Mouse (Mus musculus): ENCODE measurements around the gene Ugt1a8. TPM values are rescaled to one million over a fixed set of nuclear protein-coding genes. Genes with fewer than 3 reads are reported as not detected.
"Not testable (repeated sequence)": the region's sequence is repeated elsewhere in the genome, so short reads cannot be mapped to it uniquely, and the experiment has no call there.

Ugt1a8 gene
- polyA plus RNA-seq (2015; fragmentation: Nextera tagmentation; extraction: Ambion mirVana) = 0.13 TPM in 1 of 2 replicates, not detected in the other

GRCm38 (mm10) chr1:88087513-88087912 lies at the start of gene Ugt1a8:
Gene Ugt1a8 (plus strand): TSS chr1:88087813.
- H3K9me3 ChIP-seq (ENCODE audit: low read length) = no peaks in the 10 kb centered on the region
- no peaks in the 10 kb centered on the region for H3K4me1 ChIP-seq (ENCODE audit: insufficient read depth, low read length)
- H3K9ac ChIP-seq (replicated peaks; ENCODE audit: low read length) = no peak within 1 kb of the TSS
- H3K27me3 ChIP-seq (ENCODE audit: insufficient read depth, low read length) = no peaks in the 10 kb centered on the region
- 80% methylated on average over 3 of the region's 3 CpGs for WGBS
- no peak within 1 kb of the TSS for H3K27ac ChIP-seq (ENCODE audit: low read length)
- no peaks in the 10 kb centered on the region for H3K36me3 ChIP-seq (ENCODE audit: insufficient read depth, low read length)
- H3K4me3 ChIP-seq (ENCODE audit: low read length) = no peak within 1 kb of the TSS
- no peak for ATAC-seq (ENCODE audit: low FRiP score, low TSS enrichment)
- H3K4me2 ChIP-seq (replicated peaks; ENCODE audit: low read depth, low read length) = no peak within 1 kb of the TSS

GRCm38 (mm10) chr1:88043044-88043443 lies 44.6 kb upstream of the Ugt1a8 start:
- 44% methylated on average over 1 of the region's 2 CpGs for WGBS
- H3K36me3 ChIP-seq (ENCODE audit: insufficient read depth, low read length); H3K27ac ChIP-seq (ENCODE audit: low read length); H3K9me3 ChIP-seq (ENCODE audit: low read length); H3K4me2 ChIP-seq (replicated peaks; ENCODE audit: low read depth, low read length); H3K4me3 ChIP-seq (ENCODE audit: low read length); H3K27me3 ChIP-seq (ENCODE audit: insufficient read depth, low read length); H3K9ac ChIP-seq (replicated peaks; ENCODE audit: low read length); H3K4me1 ChIP-seq (ENCODE audit: insufficient read depth, low read length): not testable (repeated sequence)
- ATAC-seq (ENCODE audit: low FRiP score, low TSS enrichment) = peak; percentile 58; the same call in 1 of the 2 replicates

- ATAC-seq (ENCODE audit: low FRiP score, low TSS enrichment); H3K9ac ChIP-seq (replicated peaks; ENCODE audit: low read length); H3K27me3 ChIP-seq (ENCODE audit: insufficient read depth, low read length); H3K9me3 ChIP-seq (ENCODE audit: low read length); H3K4me3 ChIP-seq (ENCODE audit: low read length); H3K27ac ChIP-seq (ENCODE audit: low read length); H3K4me2 ChIP-seq (replicated peaks; ENCODE audit: low read depth, low read length); H3K4me1 ChIP-seq (ENCODE audit: insufficient read depth, low read length); H3K36me3 ChIP-seq (ENCODE audit: insufficient read depth, low read length): not testable (repeated sequence)
- WGBS = 51% methylated on average over 3 of the region's 5 CpGs
Measured at GRCm38 (mm10) chr1:88044832-88045437, 42.7 kb upstream of the Ugt1a8 start.

GRCm38 (mm10) chr1:88047408-88047807 lies 40.2 kb upstream of the Ugt1a8 start:
- not testable (repeated sequence) for H3K27ac ChIP-seq (ENCODE audit: low read length); H3K9me3 ChIP-seq (ENCODE audit: low read length); H3K9ac ChIP-seq (replicated peaks; ENCODE audit: low read length); ATAC-seq (ENCODE audit: low FRiP score, low TSS enrichment); H3K27me3 ChIP-seq (ENCODE audit: insufficient read depth, low read length); H3K36me3 ChIP-seq (ENCODE audit: insufficient read depth, low read length); H3K4me2 ChIP-seq (replicated peaks; ENCODE audit: low read depth, low read length); H3K4me1 ChIP-seq (ENCODE audit: insufficient read depth, low read length); H3K4me3 ChIP-seq (ENCODE audit: low read length)
- 84% methylated on average over 2 of the region's 2 CpGs for WGBS

- no peaks in the 10 kb centered on the region for H3K36me3 ChIP-seq (ENCODE audit: insufficient read depth, low read length)
- H3K9ac ChIP-seq (replicated peaks; ENCODE audit: low read length) = no peak within 1 kb of the TSS
- H3K4me2 ChIP-seq (replicated peaks; ENCODE audit: low read depth, low read length) = no peak within 1 kb of the TSS
- no peaks in the 10 kb centered on the region for H3K9me3 ChIP-seq (ENCODE audit: low read length)
- WGBS = 77% methylated on average over 1 of the region's 1 CpGs
- peak within 1 kb of the TSS; percentile 65; the same call in 1 of the 2 replicates for H3K27ac ChIP-seq (ENCODE audit: low read length)
- no peak for ATAC-seq (ENCODE audit: low FRiP score, low TSS enrichment)
- no peak within 1 kb of the TSS for H3K4me3 ChIP-seq (ENCODE audit: low read length)
- no peaks in the 10 kb centered on the region for H3K4me1 ChIP-seq (ENCODE audit: insufficient read depth, low read length)
- no peaks in the 10 kb centered on the region for H3K27me3 ChIP-seq (ENCODE audit: insufficient read depth, low read length)
Measured at GRCm38 (mm10) chr1:88055088-88055487, 32.5 kb upstream of the Ugt1a8 start, which contains the start of gene Ugt1a10. Gene Ugt1a10 (plus strand): TSS chr1:88055388.

- not testable (repeated sequence) for H3K27me3 ChIP-seq (ENCODE audit: insufficient read depth, low read length); H3K4me1 ChIP-seq (ENCODE audit: insufficient read depth, low read length); H3K9me3 ChIP-seq (ENCODE audit: low read length); H3K4me2 ChIP-seq (replicated peaks; ENCODE audit: low read depth, low read length); H3K36me3 ChIP-seq (ENCODE audit: insufficient read depth, low read length); H3K27ac ChIP-seq (ENCODE audit: low read length); H3K4me3 ChIP-seq (ENCODE audit: low read length); H3K9ac ChIP-seq (replicated peaks; ENCODE audit: low read length)
- 47% methylated on average over 1 of the region's 2 CpGs for WGBS
- ATAC-seq (ENCODE audit: low FRiP score, low TSS enrichment) = peak; percentile 49
Measured at GRCm38 (mm10) chr1:88066472-88067102, 21.0 kb upstream of the Ugt1a8 start.

- WGBS = 53% methylated on average over 2 of the region's 2 CpGs
- ATAC-seq (ENCODE audit: low FRiP score, low TSS enrichment) = no peak
- no peaks in the 10 kb centered on the region for H3K4me1 ChIP-seq (ENCODE audit: insufficient read depth, low read length)
- H3K36me3 ChIP-seq (ENCODE audit: insufficient read depth, low read length) = no peaks in the 10 kb centered on the region
- H3K9me3 ChIP-seq (ENCODE audit: low read length) = no peaks in the 10 kb centered on the region
- H3K4me2 ChIP-seq (replicated peaks; ENCODE audit: low read depth, low read length) = no peak within 1 kb of the TSS
- H3K27ac ChIP-seq (ENCODE audit: low read length) = no peak within 1 kb of the TSS
- H3K27me3 ChIP-seq (ENCODE audit: insufficient read depth, low read length) = no peaks in the 10 kb centered on the region
- no peak within 1 kb of the TSS for H3K9ac ChIP-seq (replicated peaks; ENCODE audit: low read length)
- no peak within 1 kb of the TSS for H3K4me3 ChIP-seq (ENCODE audit: low read length)
Measured at GRCm38 (mm10) chr1:88070495-88070894, 17.1 kb upstream of the Ugt1a8 start, which contains the start of gene Ugt1a9. Gene Ugt1a9 (plus strand): TSS chr1:88070800.

GRCm38 (mm10) chr1:88070902-88071301 lies 16.7 kb upstream of the Ugt1a8 start:
- Histone ChIP-seq H3K27me3 (ENCODE audit: insufficient read depth, low read length) (no peaks in the 10 kb centered on the region), H3K36me3 (ENCODE audit: insufficient read depth, low read length) (no peaks in the 10 kb centered on the region), H3K4me3 (ENCODE audit: low read length) (no peak overlapping the region), H3K9me3 (ENCODE audit: low read length) (no peaks in the 10 kb centered on the region), H3K9ac (replicated peaks; ENCODE audit: low read length) (no peak overlapping the region), H3K27ac (ENCODE audit: low read length) (no peak overlapping the region), H3K4me2 (replicated peaks; ENCODE audit: low read depth, low read length) (no peak overlapping the region), H3K4me1 (ENCODE audit: insufficient read depth, low read length) (no peaks in the 10 kb centered on the region)
- no peak for ATAC-seq (ENCODE audit: low FRiP score, low TSS enrichment)
- WGBS = 81% methylated on average over 4 of the region's 4 CpGs

GRCm38 (mm10) chr1:88074471-88074870 lies 13.1 kb upstream of the Ugt1a8 start:
- Histone ChIP-seq H3K4me2 (replicated peaks; ENCODE audit: low read depth, low read length) (no peak overlapping the region), H3K9me3 (ENCODE audit: low read length) (no peaks in the 10 kb centered on the region), H3K27ac (ENCODE audit: low read length) (no peak overlapping the region), H3K9ac (replicated peaks; ENCODE audit: low read length) (no peak overlapping the region), H3K36me3 (ENCODE audit: insufficient read depth, low read length) (no peaks in the 10 kb centered on the region), H3K4me3 (ENCODE audit: low read length) (no peak overlapping the region), H3K27me3 (ENCODE audit: insufficient read depth, low read length) (no peaks in the 10 kb centered on the region), H3K4me1 (ENCODE audit: insufficient read depth, low read length) (no peaks in the 10 kb centered on the region)
- ATAC-seq (ENCODE audit: low FRiP score, low TSS enrichment) = no peak
- 82% methylated on average over 2 of the region's 2 CpGs for WGBS

GRCm38 (mm10) chr1:88077128-88077527 lies 10.5 kb upstream of the Ugt1a8 start:
- H3K4me2 ChIP-seq (replicated peaks; ENCODE audit: low read depth, low read length) = no peak overlapping the region
- H3K9ac ChIP-seq (replicated peaks; ENCODE audit: low read length) = no peak overlapping the region
- no peak overlapping the region for H3K27ac ChIP-seq (ENCODE audit: low read length)
- no peak overlapping the region for H3K4me3 ChIP-seq (ENCODE audit: low read length)
- no peaks in the 10 kb centered on the region for H3K27me3 ChIP-seq (ENCODE audit: insufficient read depth, low read length)
- WGBS = 88% methylated on average over 1 of the region's 1 CpGs
- H3K36me3 ChIP-seq (ENCODE audit: insufficient read depth, low read length) = no peaks in the 10 kb centered on the region
- ATAC-seq (ENCODE audit: low FRiP score, low TSS enrichment) = no peak
- no peaks in the 10 kb centered on the region for H3K4me1 ChIP-seq (ENCODE audit: insufficient read depth, low read length)
- H3K9me3 ChIP-seq (ENCODE audit: low read length) = no peaks in the 10 kb centered on the region
